Mouse (Mus musculus) neural tube, embryonic 14.5 days (tissue): ENCODE data around the gene Sel1l. TPM values are rescaled to one million over a fixed set of nuclear protein-coding genes. Genes with fewer than 3 reads are reported as not detected.

ENCODE experiments used
- ATAC-seq: fragments of 200-750 bp; cut with Nextera tagmentation; 2 replicates; pipeline ENCODE4 v1.8.0; 2017; ENCODE audit warnings: low read depth, mild to moderate bottlenecking, moderate TSS enrichment, moderate library complexity
- H3K27ac ChIP-seq: fragments of 300-500 bp; sonication (generic); 2 replicates; pipeline ENCODE4 v1.5.1; 2014; ENCODE audit warnings: low read depth, mild to moderate bottlenecking, control low read depth, low read length, moderate library complexity, mixed read lengths
- H3K27me3 ChIP-seq: fragments of 300-500 bp; sonication (generic); 2 replicates; pipeline ENCODE4 v1.6.1; 2014; ENCODE audit warnings: low read length; ENCODE audit not compliant: control insufficient read depth, insufficient read depth
- H3K36me3 ChIP-seq: fragments of 300-500 bp; sonication (generic); 2 replicates; pipeline ENCODE4 v1.6.1; 2014; ENCODE audit warnings: low read length, mixed read lengths; ENCODE audit not compliant: control insufficient read depth, insufficient read depth
- H3K4me1 ChIP-seq: fragments of 300-500 bp; sonication (generic); 2 replicates; pipeline ENCODE4 v1.6.1; 2014; ENCODE audit warnings: low read length; ENCODE audit not compliant: control insufficient read depth, insufficient read depth
- H3K4me2 ChIP-seq: fragments of 300-500 bp; sonication (generic); 2 replicates; pipeline ENCODE4 v1.6.1; 2014; ENCODE audit warnings: mild to moderate bottlenecking, low read depth, low read length, control low read depth
- H3K4me3 ChIP-seq: fragments of 300-500 bp; sonication (generic); 2 replicates; pipeline ENCODE4 v1.5.1; 2014; ENCODE audit warnings: low read depth, low read length, control low read depth, mixed read lengths
- H3K9ac ChIP-seq: fragments of 300-500 bp; sonication (generic); replicated peaks from 2 replicates; pipeline ENCODE4 v1.6.1; 2014; ENCODE audit warnings: low read depth, mild to moderate bottlenecking, control low read depth, low read length, mixed read lengths
- H3K9me3 ChIP-seq: fragments of 300-500 bp; sonication (generic); 2 replicates; pipeline ENCODE4 v1.6.1; 2016; ENCODE audit warnings: low read length; ENCODE audit not compliant: control insufficient read depth
- WGBS: fragments of 180-500 bp; shearing (Covaris S2); extraction: QIAGEN DNeasy Blood & Tissue Kit; methylation state at CpG from one replicate; pipeline ENCODE4 v1.1.7; 2014; 5-methylcytosine and 5-hydroxymethylcytosine counted together
- microRNA-seq: library from miRNA; unstranded; fragments of <30 nt; microRNA quantifications from one replicate; pipeline ENCODE4, GENCODE M21; 2016
- polyA plus RNA-seq: library from polyadenylated mRNA; unstranded; fragments of >200 nt; fragmentation: Nextera tagmentation; extraction: Ambion mirVana; gene quantifications from 2 replicates; pipeline ENCODE4 v1.2.1, GENCODE M21; 2014

Gene Sel1l
- polyA plus RNA-seq, 1 experiment from 2014 or later: 107 TPM

GRCm38 (mm10) chr12:91759836-91760235 is 89.1 kb downstream of the Sel1l start:
- no peaks in the 10 kb centered on the region for H3K36me3 ChIP-seq
- H3K9me3 ChIP-seq: no peaks in the 10 kb centered on the region
- no peak overlapping the region for H3K9ac ChIP-seq
- H3K27me3 ChIP-seq: no peaks in the 10 kb centered on the region
- no peaks in the 10 kb centered on the region for H3K4me1 ChIP-seq
- H3K4me2 ChIP-seq: no peak overlapping the region
- ATAC-seq: no peak
- no peak overlapping the region for H3K4me3 ChIP-seq
- no peak overlapping the region for H3K27ac ChIP-seq
- 88% methylated on average over 3 of the region's 3 CpGs for WGBS

- Histone ChIP-seq H3K9ac (no peak overlapping the region), H3K9me3 (no peaks in the 10 kb centered on the region), H3K4me2 (no peak overlapping the region), H3K4me3 (no peak overlapping the region), H3K27ac (no peak overlapping the region), H3K4me1 (no peaks in the 10 kb centered on the region), H3K27me3 (no peaks in the 10 kb centered on the region), H3K36me3 (no peaks in the 10 kb centered on the region)
- ATAC-seq: no peak
- WGBS: 75% methylated on average over 13 of the region's 13 CpGs
These were observed 90.9 kb downstream of the Sel1l start for GRCm38 (mm10) chr12:91757854-91758562.

- Histone ChIP-seq H3K4me1 (no peaks in the 10 kb centered on the region), H3K27me3 (no peaks in the 10 kb centered on the region), H3K9me3 (no peaks in the 10 kb centered on the region), H3K36me3 (no peaks in the 10 kb centered on the region), H3K4me3 (no peak overlapping the region), H3K4me2 (no peak overlapping the region), H3K9ac (no peak overlapping the region), H3K27ac (no peak overlapping the region)
- no peak for ATAC-seq
- 41% methylated on average over 5 of the region's 5 CpGs for WGBS
These were observed 92.3 kb downstream of the Sel1l start for GRCm38 (mm10) chr12:91756562-91757166.

Small RNAs within 50 kb of the gene (microRNA-seq; reads per million reads assigned to microRNA genes)
- not detected for gene Gm22015

Other genes starting within 250 kb of the Sel1l start
- 7.2 and 11.6 TPM in 2 replicates for gene Ston2, start 60.8 kb downstream of the Sel1l start, polyA plus RNA-seq